Mouse (Mus musculus): Measurements from ENCODE around the gene Mprip.
A peak's percentile ranks its signal among the peaks of the same experiment; 100 is the strongest.

Mprip gene

GRCm38 (mm10) chr11:59808170-59808960 is 147.3 kb downstream of the Mprip start:
- no peak for DNase-seq

GRCm38 (mm10) chr11:59809071-59809669 is 148.1 kb downstream of the Mprip start:
- DNase-seq, result peak; percentile 42

- DNase-seq, result peak; percentile 90
These were observed 148.8 kb downstream of the Mprip start, which contains the start of gene Flcn for GRCm38 (mm10) chr11:59809670-59810474. Gene Flcn (minus strand): TSS chr11:59810016.

- no peak for DNase-seq
These were observed 149.5 kb downstream of the Mprip start for GRCm38 (mm10) chr11:59810480-59811158.

- no peak for DNase-seq
These were observed 150.1 kb downstream of the Mprip start for GRCm38 (mm10) chr11:59811211-59811610.

GRCm38 (mm10) chr11:59813276-59813675 is 152.2 kb downstream of the Mprip start:
- DNase-seq, result no peak

GRCm38 (mm10) chr11:59814311-59814710 is 153.2 kb downstream of the Mprip start:
- DNase-seq, result no peak

- no peak for DNase-seq
These were observed 153.8 kb downstream of the Mprip start for GRCm38 (mm10) chr11:59814936-59815335.

GRCm38 (mm10) chr11:59815482-59816065 is 154.5 kb downstream of the Mprip start:
- DNase-seq, result no peak

- DNase-seq, result no peak
These were observed 156.8 kb downstream of the Mprip start for GRCm38 (mm10) chr11:59817916-59818315.

- no peak for DNase-seq
These were observed 160.5 kb downstream of the Mprip start for GRCm38 (mm10) chr11:59821625-59822024.

Data from kidney, postnatal 10 days (tissue).